Mouse (Mus musculus): Measurements from ENCODE around the gene Tmem231. TPM values are rescaled to one million over a fixed set of nuclear protein-coding genes. Genes with fewer than 3 reads are reported as not detected.

The Tmem231 gene
- total and polyA plus RNA-seq, 3 experiments, result 2.1 to 2.6 (median 2.1) TPM

DNA sequence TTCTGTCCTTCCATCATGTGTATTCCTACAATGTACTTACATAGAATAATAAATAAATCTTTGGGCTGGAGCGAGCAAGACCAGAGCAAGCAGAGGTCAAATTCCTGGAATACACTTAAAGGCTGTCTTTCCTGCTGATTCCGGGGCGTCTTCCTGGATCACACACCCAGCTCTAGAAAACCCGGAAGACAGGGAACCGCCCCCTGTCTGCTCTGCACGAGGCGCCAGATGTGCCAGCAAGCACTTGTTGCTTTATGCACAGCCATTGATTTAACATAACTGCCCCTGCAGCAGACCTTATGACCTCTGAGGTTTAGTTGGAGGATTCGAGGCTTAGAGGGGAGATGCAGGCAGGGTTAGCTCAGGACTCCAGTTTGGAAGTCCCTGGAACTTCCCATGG, 41.7 kb downstream of the Tmem231 start:
- no peak overlapping the region for H3K9ac ChIP-seq (ENCODE audit: low read depth, low read length)
- 12% methylated on average over 8 of the region's 8 CpGs for WGBS
- no peak for TF ChIP-seq CTCF (IDR thresholded peaks at IDR 0.05)
- TF ChIP-seq POLR2A (IDR thresholded peaks at IDR 0.05; ENCODE audit: insufficient read depth, low read depth, low read length), result no peak
- TF ChIP-seq EP300 (IDR thresholded peaks at IDR 0.05; ENCODE audit: insufficient read depth, low read depth, low read length), result no peak

DNA sequence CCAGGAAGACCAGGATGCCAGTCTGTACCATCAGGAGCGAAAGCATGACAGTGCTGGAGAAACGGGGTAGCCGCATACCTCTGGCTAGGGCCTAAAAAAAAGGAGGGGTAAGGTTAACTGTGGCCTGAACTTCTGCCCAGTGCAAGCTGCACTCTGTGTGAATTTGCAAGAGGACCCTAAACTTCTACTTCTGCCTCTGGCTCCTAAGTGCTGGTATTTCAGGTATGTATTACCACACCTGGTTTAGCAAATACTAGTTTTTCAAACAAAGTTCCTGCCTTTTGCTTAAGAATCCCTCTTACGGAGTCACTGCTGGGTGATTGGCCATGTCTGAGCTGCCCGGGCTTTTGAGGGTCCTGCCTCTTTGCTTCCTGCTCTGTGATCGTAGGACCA, 42.8 kb downstream of the Tmem231 start:
- no peak for TF ChIP-seq CTCF (IDR thresholded peaks at IDR 0.05)
- no peak for TF ChIP-seq POLR2A (IDR thresholded peaks at IDR 0.05; ENCODE audit: insufficient read depth, low read depth, low read length)
- TF ChIP-seq EP300 (IDR thresholded peaks at IDR 0.05; ENCODE audit: insufficient read depth, low read depth, low read length), result no peak
- H3K9ac ChIP-seq (ENCODE audit: low read depth, low read length), result no peak overlapping the region
- no peak overlapping the region for H3K27ac ChIP-seq
- 59% methylated on average over 6 of the region's 6 CpGs for WGBS
- intact Hi-C loops (cut with DNase I), result no loop called here
- H3K79me2 ChIP-seq (replicated peaks; ENCODE audit: control insufficient read depth, insufficient read depth, low read length), result no peaks in the 10 kb centered on the region
- H3K4me1 ChIP-seq (ENCODE audit: control insufficient read depth, insufficient read depth, low read length), result no peaks in the 10 kb centered on the region
- no peak for DNase-seq
- no peak overlapping the region for H3K4me3 ChIP-seq
- H3K36me3 ChIP-seq (ENCODE audit: control insufficient read depth, insufficient read depth, low read length), result no peaks in the 10 kb centered on the region
- H3K27me3 ChIP-seq (ENCODE audit: control insufficient read depth, insufficient read depth, low read length), result peaks cover 10% of the 10 kb centered on the region

More for the DNA sequence above, 41.7 kb downstream of the Tmem231 start:
- intact Hi-C loops (cut with DNase I), result no loop called here
- H3K4me3 ChIP-seq, result no peak overlapping the region
- no peaks in the 10 kb centered on the region for H3K79me2 ChIP-seq (replicated peaks; ENCODE audit: control insufficient read depth, insufficient read depth, low read length)
- H3K27me3 ChIP-seq (ENCODE audit: control insufficient read depth, insufficient read depth, low read length), result peaks cover 10% of the 10 kb centered on the region
- no peak for DNase-seq
- no peaks in the 10 kb centered on the region for H3K36me3 ChIP-seq (ENCODE audit: control insufficient read depth, insufficient read depth, low read length)
- no peaks in the 10 kb centered on the region for H3K4me1 ChIP-seq (ENCODE audit: control insufficient read depth, insufficient read depth, low read length)
- no peak overlapping the region for H3K27ac ChIP-seq

- Histone ChIP-seq H3K9ac (ENCODE audit: low read depth, low read length) (no peak overlapping the region), H3K27ac (no peak overlapping the region), H3K79me2 (replicated peaks; ENCODE audit: control insufficient read depth, insufficient read depth, low read length) (no peaks in the 10 kb centered on the region), H3K4me1 (ENCODE audit: control insufficient read depth, insufficient read depth, low read length) (no peaks in the 10 kb centered on the region), H3K27me3 (ENCODE audit: control insufficient read depth, insufficient read depth, low read length) (peaks cover 10% of the 10 kb centered on the region), H3K4me3 (no peak overlapping the region), H3K36me3 (ENCODE audit: control insufficient read depth, insufficient read depth, low read length) (no peaks in the 10 kb centered on the region)
- intact Hi-C loops (cut with DNase I), result no loop called here
- TF ChIP-seq EP300 (IDR thresholded peaks at IDR 0.05; ENCODE audit: insufficient read depth, low read depth, low read length) (no peak), CTCF (IDR thresholded peaks at IDR 0.05) (no peak), POLR2A (IDR thresholded peaks at IDR 0.05; ENCODE audit: insufficient read depth, low read depth, low read length) (no peak)
- DNase-seq, result no peak
- WGBS, result 14% methylated on average over 86 of the region's 86 CpGs
These were observed 43.5 kb downstream of the Tmem231 start for GRCm38 (mm10) chr8:111889931-111890910.

GRCm38 (mm10) chr8:111888091-111888650, 45.5 kb downstream of the Tmem231 start:
- Histone ChIP-seq H3K79me2 (replicated peaks; ENCODE audit: control insufficient read depth, insufficient read depth, low read length) (no peaks in the 10 kb centered on the region), H3K4me1 (ENCODE audit: control insufficient read depth, insufficient read depth, low read length) (no peaks in the 10 kb centered on the region), H3K27ac (no peak overlapping the region), H3K36me3 (ENCODE audit: control insufficient read depth, insufficient read depth, low read length) (no peaks in the 10 kb centered on the region), H3K4me3 (no peak overlapping the region), H3K9ac (ENCODE audit: low read depth, low read length) (no peak overlapping the region), H3K27me3 (ENCODE audit: control insufficient read depth, insufficient read depth, low read length) (peaks cover 10% of the 10 kb centered on the region)
- 20% methylated on average over 7 of the region's 7 CpGs for WGBS
- no peak for TF ChIP-seq EP300 (IDR thresholded peaks at IDR 0.05; ENCODE audit: insufficient read depth, low read depth, low read length)
- no peak for TF ChIP-seq POLR2A (IDR thresholded peaks at IDR 0.05; ENCODE audit: insufficient read depth, low read depth, low read length)
- TF ChIP-seq CTCF (IDR thresholded peaks at IDR 0.05), result no peak
- no peak for DNase-seq
- intact Hi-C loops (cut with DNase I), result no loop called here

- intact Hi-C loops (cut with DNase I), result no loop called here
- Histone ChIP-seq H3K36me3 (ENCODE audit: control insufficient read depth, insufficient read depth, low read length) (no peaks in the 10 kb centered on the region), H3K4me1 (ENCODE audit: control insufficient read depth, insufficient read depth, low read length) (no peaks in the 10 kb centered on the region), H3K79me2 (replicated peaks; ENCODE audit: control insufficient read depth, insufficient read depth, low read length) (no peaks in the 10 kb centered on the region), H3K27ac (no peak overlapping the region), H3K9ac (ENCODE audit: low read depth, low read length) (no peak overlapping the region), H3K4me3 (no peak overlapping the region), H3K27me3 (ENCODE audit: control insufficient read depth, insufficient read depth, low read length) (peaks cover 10% of the 10 kb centered on the region)
- WGBS, result 72% methylated on average over 1 of the region's 1 CpGs
- DNase-seq, result no peak
- TF ChIP-seq CTCF (IDR thresholded peaks at IDR 0.05), result no peak
- TF ChIP-seq POLR2A (IDR thresholded peaks at IDR 0.05; ENCODE audit: insufficient read depth, low read depth, low read length), result no peak
- TF ChIP-seq EP300 (IDR thresholded peaks at IDR 0.05; ENCODE audit: insufficient read depth, low read depth, low read length), result no peak
These were observed 46.2 kb downstream of the Tmem231 start for GRCm38 (mm10) chr8:111887479-111887878.

GRCm38 (mm10) chr8:111883615-111884014, 50.1 kb downstream of the Tmem231 start:
- Histone ChIP-seq H3K4me1 (ENCODE audit: control insufficient read depth, insufficient read depth, low read length) (no peaks in the 10 kb centered on the region), H3K27ac (no peak overlapping the region), H3K27me3 (ENCODE audit: control insufficient read depth, insufficient read depth, low read length) (no peaks in the 10 kb centered on the region), H3K9ac (ENCODE audit: low read depth, low read length) (no peak overlapping the region), H3K4me3 (no peak overlapping the region), H3K79me2 (replicated peaks; ENCODE audit: control insufficient read depth, insufficient read depth, low read length) (no peaks in the 10 kb centered on the region), H3K36me3 (ENCODE audit: control insufficient read depth, insufficient read depth, low read length) (no peaks in the 10 kb centered on the region)
- TF ChIP-seq EP300 (IDR thresholded peaks at IDR 0.05; ENCODE audit: insufficient read depth, low read depth, low read length), result no peak
- no peak for TF ChIP-seq CTCF (IDR thresholded peaks at IDR 0.05)
- no peak for TF ChIP-seq POLR2A (IDR thresholded peaks at IDR 0.05; ENCODE audit: insufficient read depth, low read depth, low read length)
- intact Hi-C loops (cut with DNase I), result loop anchor here (5.0 kb wide), 1 partner anchor 39 kb away; no protein-coding TSS in a partner anchor
- DNase-seq, result no peak
- 86% methylated on average over 4 of the region's 4 CpGs for WGBS
